Mouse (Mus musculus): ENCODE measurements around the gene Kcnt2.

- TF ChIP-seq CTCF (conservative IDR thresholded peaks at IDR 0.05; ENCODE audit: insufficient read depth, insufficient read length, low read depth, low read length) (no peak), POLR2A (IDR thresholded peaks at IDR 0.05; ENCODE audit: low read depth, low read length) (no peak)
Observed at GRCm38 (mm10) chr1:140429284-140429850, 183.4 kb downstream of the Kcnt2 start.

Data from kidney, adult 2 months (tissue).